Mouse (Mus musculus) limb, embryonic 10.5 days (tissue): Measurements from ENCODE around the gene Atxn1. TPM values are rescaled to one million over a fixed set of nuclear protein-coding genes. Genes with fewer than 3 reads are reported as not detected.

Experiments used
- DNase-seq: peaks from one replicate; pipeline ENCODE4 v3.0.0-alpha.2; 2017; ENCODE audit warnings: low spot score
- H3K27ac ChIP-seq: fragments of 300-500 bp; sonication (generic); 2 replicates; pipeline ENCODE4 v1.5.1; 2016; ENCODE audit warnings: mild to moderate bottlenecking
- H3K27me3 ChIP-seq: fragments of 300-500 bp; sonication (generic); 2 replicates; pipeline ENCODE4 v1.6.1; 2016; ENCODE audit warnings: low read depth, mild to moderate bottlenecking; ENCODE audit not compliant: poor library complexity, severe bottlenecking
- H3K36me3 ChIP-seq: fragments of 300-500 bp; sonication (generic); 2 replicates; pipeline ENCODE4 v1.6.1; 2016; ENCODE audit warnings: mild to moderate bottlenecking, moderate library complexity
- H3K4me1 ChIP-seq: fragments of 300-500 bp; sonication (generic); 2 replicates; pipeline ENCODE4 v1.6.1; 2016
- H3K4me3 ChIP-seq: fragments of 300-500 bp; sonication (generic); 2 replicates; pipeline ENCODE4 v1.5.1; 2016; ENCODE audit warnings: mild to moderate bottlenecking, moderate library complexity
- H3K9me3 ChIP-seq: fragments of 300-500 bp; sonication (generic); replicated peaks from 2 replicates; pipeline ENCODE4 v1.6.1; 2016; ENCODE audit warnings: mild to moderate bottlenecking
- WGBS: fragments of 180-500 bp; shearing (Covaris S2); methylation state at CpG from one replicate; pipeline ENCODE4 v1.1.7; 2016; 5-methylcytosine and 5-hydroxymethylcytosine counted together
- polyA plus RNA-seq: library from polyadenylated mRNA; unstranded; fragments of >200 nt; fragmentation: Nextera tagmentation; extraction: Ambion mirVana; gene quantifications from 2 replicates; pipeline ENCODE4 v1.2.1, GENCODE M21; 2016

Gene Atxn1
- polyA plus RNA-seq, 1 experiment from 2014 or later, result 1.4 TPM

GRCm38 (mm10) chr13:45807593-45808043 lies 157.2 kb downstream of the Atxn1 start:
- H3K4me1 ChIP-seq, result peaks cover 20% of the 10 kb centered on the region
- WGBS, result 61% methylated on average over 18 of the region's 18 CpGs
- H3K27ac ChIP-seq, result no peak overlapping the region
- no peak overlapping the region for H3K4me3 ChIP-seq
- no peaks in the 10 kb centered on the region for H3K9me3 ChIP-seq
- H3K36me3 ChIP-seq, result no peaks in the 10 kb centered on the region
- no peaks in the 10 kb centered on the region for H3K27me3 ChIP-seq
- peak; percentile 61 for DNase-seq

DNA sequence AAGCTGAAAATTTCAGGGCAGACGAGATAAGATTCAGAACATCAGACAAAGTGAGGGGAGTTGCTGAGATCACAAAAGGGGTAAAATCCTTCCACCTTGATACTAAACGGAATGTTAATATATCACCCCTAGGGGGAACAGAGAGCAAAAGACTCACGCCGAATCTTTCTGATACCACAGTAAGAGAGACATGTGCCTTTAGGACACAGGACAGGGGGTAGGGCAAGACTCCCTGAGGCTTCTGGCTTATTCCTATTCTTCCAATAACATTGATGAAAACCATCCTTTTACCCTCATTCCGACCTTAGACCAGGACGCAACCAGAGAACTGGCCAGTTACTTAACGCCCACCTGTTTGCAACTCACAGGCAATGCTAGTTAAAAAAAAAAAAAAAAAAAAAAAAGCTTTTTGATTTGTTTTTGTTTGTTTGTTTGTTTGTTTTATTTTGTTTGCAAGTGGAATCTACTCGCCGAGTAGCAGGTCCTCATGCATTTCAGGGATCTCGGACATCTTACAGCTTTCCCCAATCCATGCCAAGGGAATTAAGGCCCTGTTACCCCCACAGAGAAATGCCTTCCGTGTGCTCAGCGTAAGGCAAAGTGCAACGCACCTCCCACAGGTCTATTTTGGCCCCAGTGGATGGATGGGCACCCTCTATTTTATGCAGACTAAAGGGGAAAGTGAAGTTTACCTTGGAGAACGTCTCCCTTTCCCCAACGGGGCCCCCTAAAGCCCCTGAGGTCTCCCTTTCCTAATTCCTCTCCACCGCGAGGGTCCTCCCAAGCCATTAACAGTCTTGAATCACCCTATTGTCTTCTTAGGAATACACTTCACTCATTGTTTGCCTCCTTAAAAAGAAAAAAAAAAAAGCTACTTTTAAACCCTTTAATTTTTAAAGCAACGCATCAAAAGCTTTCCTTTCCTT lies 157.9 kb downstream of the Atxn1 start:
- Histone ChIP-seq H3K4me3 (no peak overlapping the region), H3K9me3 (no peaks in the 10 kb centered on the region), H3K27ac (no peak overlapping the region), H3K4me1 (peaks cover 20% of the 10 kb centered on the region), H3K36me3 (no peaks in the 10 kb centered on the region), H3K27me3 (no peaks in the 10 kb centered on the region)
- no peak for DNase-seq
- 66% methylated on average over 18 of the region's 18 CpGs for whole genome bisulfite sequencing

DNA sequence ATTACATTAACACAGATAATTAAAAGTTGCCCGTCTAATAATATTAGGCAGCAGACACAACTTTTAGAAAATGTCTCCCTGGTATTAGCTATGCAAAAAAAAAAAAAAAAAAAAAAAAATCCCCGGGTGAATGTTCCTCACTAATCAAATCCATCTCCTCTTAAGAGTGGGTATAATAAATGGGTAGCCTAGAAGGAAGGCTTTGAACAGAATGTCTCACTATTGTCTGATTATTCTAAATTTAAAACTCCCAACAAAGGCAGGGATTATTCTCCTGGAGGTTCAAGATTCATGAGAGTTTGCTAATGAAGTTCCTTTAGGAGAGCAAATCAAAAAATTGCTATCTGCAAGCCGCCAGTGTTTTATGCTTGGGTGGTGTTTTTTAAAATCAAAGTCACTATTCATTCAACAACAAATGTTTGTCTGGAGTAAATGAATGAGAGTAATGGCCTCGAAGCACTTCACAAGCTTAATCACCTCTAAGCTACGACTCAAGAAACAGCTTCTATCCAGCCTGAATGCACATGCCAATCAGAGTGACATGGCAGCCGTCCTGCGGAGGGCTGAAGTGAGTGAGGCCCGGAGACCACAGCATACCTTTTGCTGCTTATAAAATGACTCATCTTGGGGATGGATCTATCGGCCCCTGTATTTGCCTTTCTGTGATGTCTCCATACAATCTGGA lies 158.8 kb downstream of the Atxn1 start:
- Histone ChIP-seq H3K4me1 (peaks cover 19% of the 10 kb centered on the region), H3K36me3 (no peaks in the 10 kb centered on the region), H3K9me3 (no peaks in the 10 kb centered on the region), H3K27ac (no peak overlapping the region), H3K4me3 (no peak overlapping the region), H3K27me3 (no peaks in the 10 kb centered on the region)
- no peak for DNase-seq
- 67% methylated on average over 9 of the region's 9 CpGs for WGBS

- H3K27ac ChIP-seq, result no peak overlapping the region
- no peaks in the 10 kb centered on the region for H3K27me3 ChIP-seq
- H3K36me3 ChIP-seq, result no peaks in the 10 kb centered on the region
- no peaks in the 10 kb centered on the region; the same call in 1 of the 2 replicates for H3K4me1 ChIP-seq
- no peak for DNase-seq
- no peak overlapping the region for H3K4me3 ChIP-seq
- WGBS, result 93% methylated on average over 15 of the region's 15 CpGs
- no peaks in the 10 kb centered on the region for H3K9me3 ChIP-seq
Observed at GRCm38 (mm10) chr13:45802620-45803410, 162.0 kb downstream of the Atxn1 start.

GRCm38 (mm10) chr13:45798248-45798647 lies 166.6 kb downstream of the Atxn1 start:
- WGBS, result 94% methylated on average over 4 of the region's 4 CpGs
- no peaks in the 10 kb centered on the region for H3K4me1 ChIP-seq
- no peak overlapping the region for H3K27ac ChIP-seq
- H3K27me3 ChIP-seq, result no peaks in the 10 kb centered on the region
- no peaks in the 10 kb centered on the region for H3K9me3 ChIP-seq
- H3K4me3 ChIP-seq, result no peak overlapping the region
- no peak for DNase-seq
- no peaks in the 10 kb centered on the region for H3K36me3 ChIP-seq

- no peak overlapping the region for H3K27ac ChIP-seq
- no peaks in the 10 kb centered on the region for H3K4me1 ChIP-seq
- WGBS, result 91% methylated on average over 6 of the region's 6 CpGs
- H3K27me3 ChIP-seq, result no peaks in the 10 kb centered on the region
- no peak for DNase-seq
- no peaks in the 10 kb centered on the region for H3K9me3 ChIP-seq
- no peaks in the 10 kb centered on the region for H3K36me3 ChIP-seq
- H3K4me3 ChIP-seq, result no peak overlapping the region
Observed at GRCm38 (mm10) chr13:45797696-45798095, 167.1 kb downstream of the Atxn1 start.

- no peaks in the 10 kb centered on the region for H3K9me3 ChIP-seq
- H3K27me3 ChIP-seq, result no peaks in the 10 kb centered on the region
- H3K4me3 ChIP-seq, result no peak overlapping the region
- WGBS, result 91% methylated on average over 6 of the region's 6 CpGs
- no peaks in the 10 kb centered on the region for H3K36me3 ChIP-seq
- DNase-seq, result no peak
- no peak overlapping the region for H3K27ac ChIP-seq
- H3K4me1 ChIP-seq, result no peaks in the 10 kb centered on the region
Observed at GRCm38 (mm10) chr13:45796286-45796685, 168.5 kb downstream of the Atxn1 start.

DNA sequence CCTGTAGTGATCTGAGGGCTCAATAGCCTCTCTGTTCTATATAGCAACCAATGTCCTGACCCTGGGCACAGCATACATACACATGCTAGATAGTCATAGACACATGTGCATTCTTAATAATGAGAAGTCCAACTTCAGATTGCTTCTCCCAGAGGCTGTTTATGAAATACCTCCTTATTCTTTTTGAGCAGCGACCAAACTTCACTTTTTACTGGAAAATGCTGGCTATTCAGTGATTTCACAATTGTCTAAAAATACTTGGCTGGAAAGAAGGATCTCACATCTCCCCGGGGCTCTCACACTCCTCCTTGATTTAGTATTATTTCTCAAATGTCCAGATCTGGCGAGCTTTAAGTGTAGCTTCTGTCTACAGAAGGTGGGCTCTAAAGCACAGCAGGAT lies 171.0 kb downstream of the Atxn1 start:
- Histone ChIP-seq H3K9me3 (no peaks in the 10 kb centered on the region), H3K4me1 (no peaks in the 10 kb centered on the region), H3K36me3 (no peaks in the 10 kb centered on the region), H3K27ac (no peak overlapping the region), H3K27me3 (no peaks in the 10 kb centered on the region), H3K4me3 (no peak overlapping the region)
- 80% methylated on average over 3 of the region's 3 CpGs for WGBS
- no peak for DNase-seq

DNA sequence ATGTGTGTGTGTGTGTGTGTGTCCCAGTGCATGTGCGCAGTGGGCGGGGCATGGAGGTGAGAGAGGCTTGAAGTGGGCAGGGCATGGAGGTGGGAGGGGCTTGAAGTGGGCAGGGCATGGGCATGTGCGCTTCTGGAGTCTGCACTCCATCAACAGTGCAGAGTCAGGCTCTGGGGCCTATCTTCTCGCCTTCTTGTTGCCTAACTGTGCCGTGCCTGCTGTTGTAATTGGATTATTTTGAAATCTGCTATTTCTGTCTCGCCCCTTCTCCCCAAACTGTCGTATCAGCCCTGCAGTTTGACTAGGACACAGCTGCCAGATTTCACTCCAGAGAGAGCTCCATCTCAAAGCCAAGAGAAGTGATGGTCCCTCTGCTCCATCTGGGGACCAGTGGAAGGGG lies 178.4 kb downstream of the Atxn1 start:
- DNase-seq, result no peak
- Histone ChIP-seq H3K4me1 (no peaks in the 10 kb centered on the region), H3K4me3 (no peak overlapping the region), H3K27me3 (no peaks in the 10 kb centered on the region), H3K36me3 (no peaks in the 10 kb centered on the region), H3K9me3 (no peaks in the 10 kb centered on the region), H3K27ac (no peak overlapping the region)
- WGBS, result 89% methylated on average over 7 of the region's 7 CpGs

DNA sequence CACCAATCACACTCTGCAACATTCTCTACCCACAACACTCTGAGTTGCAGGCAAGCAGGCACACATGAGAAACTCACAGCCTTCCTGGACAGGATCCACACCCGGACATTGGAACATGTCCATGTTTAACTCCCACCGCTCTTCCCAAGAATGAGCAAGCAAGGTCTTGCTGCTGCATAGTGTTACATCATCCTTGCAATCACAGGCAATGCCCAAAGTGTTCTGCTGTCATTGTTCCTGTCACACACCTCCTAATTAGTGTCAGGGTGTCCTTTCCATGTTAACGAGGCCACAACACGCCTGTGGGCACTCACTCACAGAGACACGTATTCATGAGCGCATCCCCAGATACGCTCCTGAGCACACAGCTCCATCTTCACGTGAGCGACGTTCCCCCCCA lies 181.1 kb downstream of the Atxn1 start:
- no peaks in the 10 kb centered on the region for H3K27me3 ChIP-seq
- no peaks in the 10 kb centered on the region for H3K36me3 ChIP-seq
- no peak overlapping the region for H3K27ac ChIP-seq
- no peak overlapping the region for H3K4me3 ChIP-seq
- no peak for DNase-seq
- H3K9me3 ChIP-seq, result no peaks in the 10 kb centered on the region
- H3K4me1 ChIP-seq, result no peaks in the 10 kb centered on the region
- WGBS, result 87% methylated on average over 10 of the region's 10 CpGs

- H3K36me3 ChIP-seq, result no peaks in the 10 kb centered on the region
- H3K9me3 ChIP-seq, result no peaks in the 10 kb centered on the region
- no peak overlapping the region for H3K4me3 ChIP-seq
- no peak overlapping the region for H3K27ac ChIP-seq
- 92% methylated on average over 5 of the region's 5 CpGs for WGBS
- H3K4me1 ChIP-seq, result peaks cover 7% of the 10 kb centered on the region; the same call in 1 of the 2 replicates
- H3K27me3 ChIP-seq, result no peaks in the 10 kb centered on the region
- no peak for DNase-seq
Observed at GRCm38 (mm10) chr13:45778750-45779149, 186.1 kb downstream of the Atxn1 start.

- peaks cover 7% of the 10 kb centered on the region; the same call in 1 of the 2 replicates for H3K4me1 ChIP-seq
- WGBS, result 61% methylated on average over 9 of the region's 9 CpGs
- no peaks in the 10 kb centered on the region for H3K27me3 ChIP-seq
- H3K9me3 ChIP-seq, result no peaks in the 10 kb centered on the region
- no peaks in the 10 kb centered on the region for H3K36me3 ChIP-seq
- H3K27ac ChIP-seq, result peak overlapping the region; percentile 19; the same call in 1 of the 2 replicates
- no peak for DNase-seq
- no peak overlapping the region for H3K4me3 ChIP-seq
Observed at GRCm38 (mm10) chr13:45778171-45778570, 186.6 kb downstream of the Atxn1 start.
